Comparison of ENCODE assay signal across 20 mouse cellular contexts in the genomic region with DNA sequence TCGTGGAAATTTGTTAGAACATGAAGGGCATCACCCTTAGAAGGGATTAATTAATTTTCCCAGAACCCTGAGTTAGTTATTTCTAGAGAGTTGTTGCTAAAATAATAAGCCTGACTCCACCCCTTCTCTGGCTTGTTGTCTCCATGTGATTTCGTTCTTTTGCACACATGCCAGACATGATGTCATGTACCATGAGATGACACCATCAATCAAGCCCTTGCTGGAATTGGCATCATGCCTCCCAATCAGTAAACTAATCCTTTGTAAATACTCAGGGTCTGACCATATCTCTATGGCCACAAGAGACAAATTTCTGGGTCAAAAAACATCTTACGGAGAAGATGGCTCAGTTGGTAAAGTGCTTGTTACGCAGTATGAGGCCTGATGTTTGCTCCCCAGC.
DNase-seq lines count a peak whose midpoint lies in the region; ATAC-seq lines count a peak whose summit lies in the region.
"Had no signal": no experiment of that assay in that cellular context is flagged by ENCODE, and none has a peak within 500 bp of the region (broad histone marks: within the 10 kb centered on the region; RNA-seq: fewer than 3 reads in every experiment).

No protein-coding gene starts in this region.

- no peak overlapping the region for H3K9ac ChIP-seq in forebrain, embryonic 14.5 days (ENCODE audit: low read length)
- no peak overlapping the region for H3K9ac ChIP-seq in forebrain, embryonic 12.5 days
- no peak overlapping the region for H3K9ac ChIP-seq in stomach, embryonic 16.5 days (ENCODE audit: low read length)
- no peak overlapping the region for H3K9ac ChIP-seq in midbrain, embryonic 14.5 days (replicated peaks; ENCODE audit: low read length)
- H3K9ac ChIP-seq: forebrain, embryonic 13.5 days; liver, embryonic 13.5 days had no signal

- no peaks in the 10 kb centered on the region for H3K36me3 ChIP-seq in forebrain, embryonic 14.5 days (ENCODE audit: control insufficient read depth, insufficient read depth, low read length)
- no peaks in the 10 kb centered on the region for H3K36me3 ChIP-seq in forebrain, embryonic 12.5 days (replicated peaks)
- no peaks in the 10 kb centered on the region for H3K36me3 ChIP-seq in stomach, embryonic 16.5 days (ENCODE audit: control insufficient read depth, insufficient read depth, low read length)
- no peaks in the 10 kb centered on the region for H3K36me3 ChIP-seq in midbrain, embryonic 14.5 days (ENCODE audit: control insufficient read depth, insufficient read depth, low read length)
- H3K36me3 ChIP-seq: liver, embryonic 13.5 days had no signal

- no peak for ATAC-seq in forebrain, embryonic 14.5 days
- no peak for ATAC-seq in forebrain, embryonic 12.5 days (ENCODE audit: low FRiP score)
- no peak for ATAC-seq in stomach, embryonic 16.5 days (ENCODE audit: insufficient read depth, low FRiP score)
- no peak for ATAC-seq in midbrain, embryonic 14.5 days (ENCODE audit: low FRiP score, low TSS enrichment)
- ATAC-seq: forebrain, embryonic 13.5 days; hindbrain, embryonic 16.5 days; intestine, postnatal 0 days had no signal

- 71% methylated on average over 4 of the region's 4 CpGs for WGBS in forebrain, embryonic 14.5 days
- 82% methylated on average over 4 of the region's 4 CpGs for WGBS in forebrain, embryonic 12.5 days
- WGBS in stomach, embryonic 16.5 days, result 73% methylated on average over 4 of the region's 4 CpGs
- WGBS in midbrain, embryonic 14.5 days, result 87% methylated on average over 4 of the region's 4 CpGs

- H3K27ac ChIP-seq in forebrain, embryonic 14.5 days (ENCODE audit: low read depth, low read length), result no peak overlapping the region
- H3K27ac ChIP-seq in forebrain, embryonic 12.5 days, result no peak overlapping the region
- H3K27ac ChIP-seq in stomach, embryonic 16.5 days (ENCODE audit: low read length), result peak overlapping the region; percentile 50
- H3K27ac ChIP-seq in midbrain, embryonic 14.5 days (replicated peaks; ENCODE audit: low read depth, low read length), result no peak overlapping the region
- H3K27ac ChIP-seq: forebrain, embryonic 13.5 days; layer of hippocampus, adult 2 months; liver, embryonic 13.5 days had no signal

- intact Hi-C loops in left cerebral cortex, postnatal 10 days (cut with DNase I), result no loop called here

- no peaks in the 10 kb centered on the region for H3K9me3 ChIP-seq in forebrain, embryonic 14.5 days (replicated peaks; ENCODE audit: control insufficient read depth, low read length)
- 0 out of 2 replicates have a peak, but pooled peaks cover 2% of the 10 kb centered on the region for H3K9me3 ChIP-seq in forebrain, embryonic 12.5 days
- peaks cover 3% of the 10 kb centered on the region; the same call in 1 of the 2 replicates for H3K9me3 ChIP-seq in stomach, embryonic 16.5 days (replicated peaks; ENCODE audit: control insufficient read depth, low read length)
- H3K9me3 ChIP-seq in midbrain, embryonic 14.5 days (ENCODE audit: control insufficient read depth, low read length), result no peaks in the 10 kb centered on the region
- H3K9me3 ChIP-seq: forebrain, embryonic 13.5 days; liver, embryonic 13.5 days had no signal

- no peak overlapping the region for H3K4me2 ChIP-seq in forebrain, embryonic 14.5 days (ENCODE audit: low read length)
- H3K4me2 ChIP-seq in forebrain, embryonic 12.5 days, result no peak overlapping the region
- no peak overlapping the region for H3K4me2 ChIP-seq in stomach, embryonic 16.5 days (ENCODE audit: low read depth, low read length)
- H3K4me2 ChIP-seq in midbrain, embryonic 14.5 days (ENCODE audit: low read length), result no peak overlapping the region
- H3K4me2 ChIP-seq: forebrain, embryonic 13.5 days; heart, embryonic 11.5 days; liver, embryonic 13.5 days had no signal

- H3K4me3 ChIP-seq in forebrain, embryonic 14.5 days (ENCODE audit: low read depth, low read length), result no peak overlapping the region
- no peak overlapping the region for H3K4me3 ChIP-seq in forebrain, embryonic 12.5 days (replicated peaks)
- no peak overlapping the region for H3K4me3 ChIP-seq in stomach, embryonic 16.5 days (replicated peaks; ENCODE audit: low read length)
- no peak overlapping the region for H3K4me3 ChIP-seq in midbrain, embryonic 14.5 days (replicated peaks; ENCODE audit: low read depth, low read length)
- H3K4me3 ChIP-seq: forebrain, embryonic 13.5 days; layer of hippocampus, adult 2 months; liver, embryonic 13.5 days had no signal

- peak; percentile 8 for DNase-seq in forebrain, embryonic 14.5 days (ENCODE audit: low spot score)
- DNase-seq in left cerebral cortex, adult 11 months (ENCODE audit: low spot score), result peak; percentile 4
- DNase-seq in left cerebral cortex, postnatal 10 days (ENCODE audit: extremely low spot score in 1 of 2, low spot score in 2 of 2), result no peak
- DNase-seq in brain, adult 2 months (ENCODE audit: low read depth, low spot score), result peak; percentile 49
- no peak for DNase-seq in midbrain, embryonic 14.5 days
- no peak for DNase-seq in cerebellum, adult 9-11 months
- DNase-seq: B cell, adult 2 months; cerebellum, adult 9-10 months; gastrocnemius, postnatal 36 days; kidney, postnatal 10 days; liver, embryonic 13.5 days; retina, postnatal 1 day; thymus, postnatal 36 days had no signal

- H3K4me1 ChIP-seq in forebrain, embryonic 14.5 days (ENCODE audit: control insufficient read depth, insufficient read depth, low read length), result no peaks in the 10 kb centered on the region
- H3K4me1 ChIP-seq in forebrain, embryonic 12.5 days, result no peaks in the 10 kb centered on the region
- no peaks in the 10 kb centered on the region for H3K4me1 ChIP-seq in stomach, embryonic 16.5 days (ENCODE audit: control insufficient read depth, insufficient read depth, low read length)
- no peaks in the 10 kb centered on the region for H3K4me1 ChIP-seq in midbrain, embryonic 14.5 days (ENCODE audit: control insufficient read depth, insufficient read depth, low read length)
- H3K4me1 ChIP-seq: forebrain, embryonic 13.5 days; liver, embryonic 13.5 days had no signal

- H3K27me3 ChIP-seq in forebrain, embryonic 14.5 days (replicated peaks; ENCODE audit: control insufficient read depth, insufficient read depth, low read length), result no peaks in the 10 kb centered on the region
- no peaks in the 10 kb centered on the region for H3K27me3 ChIP-seq in forebrain, embryonic 12.5 days
- H3K27me3 ChIP-seq in stomach, embryonic 16.5 days (ENCODE audit: control insufficient read depth, insufficient read depth, low read length), result no peaks in the 10 kb centered on the region
- H3K27me3 ChIP-seq in midbrain, embryonic 14.5 days (ENCODE audit: control insufficient read depth, insufficient read depth, low read length), result no peaks in the 10 kb centered on the region
- H3K27me3 ChIP-seq: forebrain, embryonic 13.5 days; liver, embryonic 13.5 days had no signal

Comparison
In these comparisons a context has a peak if more than half of its experiments do, and no peak if none do; other contexts are left out.
1. DNase-seq: peak in forebrain, embryonic 14.5 days (single experiment), left cerebral cortex, adult 11 months (single experiment) and brain, adult 2 months (single experiment); none in left cerebral cortex, postnatal 10 days (0 of 2), midbrain, embryonic 14.5 days (single experiment) and cerebellum, adult 9-11 months (single experiment).